8 mouse cellular contexts compared by ENCODE assay signal in genomic region chr9:68884451-68885035, GRCm38 (mm10).
DNase-seq lines count a peak whose midpoint lies in the region; ATAC-seq lines count a peak whose summit lies in the region.

No protein-coding gene starts in this region.

- no peak overlapping the region for H3K4me2 ChIP-seq in forebrain, embryonic 14.5 days (ENCODE audit: low read length)

- 90% methylated on average over 9 of the region's 9 CpGs for WGBS in forebrain, embryonic 14.5 days

- no peak for DNase-seq in frontal cortex, postnatal 25 days (ENCODE audit: low spot score in 2 of 2)
- peak; percentile 61 to 71 for DNase-seq in heart, adult 9 months (ENCODE audit: low spot score in 2 of 2)
- peak; percentile 30 to 85 for DNase-seq in left cerebral cortex, postnatal 25 days (ENCODE audit: low spot score in 2 of 2)
- peak; percentile 56 for DNase-seq in right cerebral cortex, postnatal 25 days
- no peak for DNase-seq in ovary, adult 18-20 months (ENCODE audit: low spot score)
- no peak for DNase-seq in forebrain, embryonic 14.5 days (ENCODE audit: low spot score)

- no peak overlapping the region for H3K4me3 ChIP-seq in forebrain, embryonic 14.5 days (ENCODE audit: low read depth, low read length)

- peaks cover 24% of the 10 kb centered on the region; the same call in 1 of the 2 replicates for H3K4me1 ChIP-seq in forebrain, embryonic 14.5 days (ENCODE audit: control insufficient read depth, insufficient read depth, low read length)

- peak; percentile 93 for ATAC-seq in frontal cortex, adult (ENCODE audit: low TSS enrichment)
- ATAC-seq in cerebellum, adult (ENCODE audit: insufficient number of reproducible peaks, low FRiP score, low TSS enrichment), result no peak
- ATAC-seq in forebrain, embryonic 14.5 days, result no peak

- H3K27ac ChIP-seq in forebrain, embryonic 14.5 days (ENCODE audit: low read depth, low read length), result no peak overlapping the region

- no peaks in the 10 kb centered on the region for H3K27me3 ChIP-seq in forebrain, embryonic 14.5 days (replicated peaks; ENCODE audit: control insufficient read depth, insufficient read depth, low read length)

- H3K9ac ChIP-seq in forebrain, embryonic 14.5 days (ENCODE audit: low read length), result no peak overlapping the region

- intact Hi-C loops in left cerebral cortex, postnatal 25 days (cut with DNase I), result loop anchor here (1.0 to 5.0 kb wide), 4 partner anchors 18 to 408 kb away; no protein-coding TSS in a partner anchor

- no peaks in the 10 kb centered on the region for H3K36me3 ChIP-seq in forebrain, embryonic 14.5 days (ENCODE audit: control insufficient read depth, insufficient read depth, low read length)

- H3K9me3 ChIP-seq in forebrain, embryonic 14.5 days (replicated peaks; ENCODE audit: control insufficient read depth, low read length), result no peaks in the 10 kb centered on the region

Comparison
In these comparisons a context has a peak if more than half of its experiments do, and no peak if none do; other contexts are left out.
1. DNase-seq: peak in heart, adult 9 months (2 of 2), left cerebral cortex, postnatal 25 days (2 of 2) and right cerebral cortex, postnatal 25 days (single experiment); none in frontal cortex, postnatal 25 days (0 of 2), ovary, adult 18-20 months (single experiment) and forebrain, embryonic 14.5 days (single experiment).